Mouse (Mus musculus) frontal cortex, adult (tissue): ENCODE measurements around the gene Tnnc2.

ENCODE experiments used
- ATAC-seq: cut with Nextera tagmentation; 2 replicates; pipeline ENCODE4 v1.9.2; 2017; ENCODE audit warnings: mild to moderate bottlenecking, moderate library complexity, mixed read lengths; ENCODE audit not compliant: low TSS enrichment

Gene Tnnc2

DNA sequence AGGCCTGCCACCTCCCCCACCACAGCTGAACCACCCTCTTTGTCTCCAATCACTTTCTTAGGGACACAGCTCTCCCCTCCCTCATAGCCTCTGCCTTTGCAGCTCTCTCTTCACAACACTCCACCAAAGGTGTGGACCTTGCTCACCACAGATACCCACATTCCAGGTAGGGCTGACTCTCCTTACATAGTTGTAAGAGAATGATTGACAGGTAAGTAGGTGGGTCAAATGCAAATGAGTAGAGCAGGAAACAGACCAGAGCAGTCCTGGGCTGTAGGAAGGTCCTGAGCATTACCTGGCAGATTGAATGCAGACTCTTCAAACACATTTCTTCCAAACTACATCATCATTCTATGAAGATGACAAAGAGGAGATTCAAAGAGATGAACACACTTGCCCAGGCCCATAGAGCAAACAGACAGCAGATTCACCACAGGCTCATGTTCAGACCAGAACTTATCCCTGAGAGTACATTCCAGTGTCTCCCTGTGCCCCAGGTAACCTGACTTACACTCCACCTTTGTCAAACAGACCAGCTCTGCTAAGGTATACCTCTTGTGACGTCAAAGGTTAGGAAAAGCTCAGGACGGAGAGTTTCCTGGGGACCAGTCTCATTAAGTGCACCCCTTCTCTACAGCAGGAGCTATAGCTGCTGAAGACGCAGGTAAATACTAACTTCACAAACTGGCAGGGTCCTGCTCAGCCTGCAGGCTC, 42.2 kb downstream of the Tnnc2 start:
- ATAC-seq = no peak

DNA sequence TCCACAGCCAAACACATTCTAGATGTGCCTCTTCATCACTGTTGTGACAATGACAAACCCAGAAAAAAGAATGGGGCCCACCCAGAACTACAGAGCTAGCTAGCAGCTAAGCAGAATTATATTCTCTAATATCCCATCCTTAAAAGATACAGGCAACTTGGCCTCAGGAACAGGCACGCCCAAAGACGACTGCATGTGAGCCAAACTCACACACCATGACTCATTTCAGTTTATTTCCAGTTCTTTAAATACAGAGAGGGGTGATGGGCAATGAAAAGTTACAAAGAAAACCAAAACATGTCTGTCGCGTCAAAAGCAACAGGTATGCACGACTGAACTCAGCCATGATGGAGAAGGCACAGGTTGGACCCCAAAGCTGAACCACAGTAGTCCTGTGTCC, 44.3 kb downstream of the Tnnc2 start:
- ATAC-seq = no peak

DNA sequence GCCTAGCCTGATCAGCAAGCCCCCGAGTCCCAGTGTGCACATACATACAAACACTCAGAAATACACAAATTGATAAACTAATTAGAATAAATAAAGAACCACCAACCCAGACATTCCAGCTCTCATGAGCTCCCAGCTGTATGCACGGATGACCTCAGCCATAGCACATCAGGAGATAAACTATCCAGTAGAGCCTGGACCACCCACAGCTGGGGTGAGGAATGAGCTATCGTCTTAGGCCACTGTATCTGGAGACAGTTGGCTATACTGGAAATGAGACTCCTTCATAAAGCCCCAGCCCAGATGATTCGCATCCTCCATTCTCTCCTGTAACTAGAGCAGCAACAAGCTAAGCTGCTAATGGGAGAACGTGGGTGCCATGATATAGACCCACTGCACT, 44.9 kb downstream of the Tnnc2 start:
- ATAC-seq = no peak

DNA sequence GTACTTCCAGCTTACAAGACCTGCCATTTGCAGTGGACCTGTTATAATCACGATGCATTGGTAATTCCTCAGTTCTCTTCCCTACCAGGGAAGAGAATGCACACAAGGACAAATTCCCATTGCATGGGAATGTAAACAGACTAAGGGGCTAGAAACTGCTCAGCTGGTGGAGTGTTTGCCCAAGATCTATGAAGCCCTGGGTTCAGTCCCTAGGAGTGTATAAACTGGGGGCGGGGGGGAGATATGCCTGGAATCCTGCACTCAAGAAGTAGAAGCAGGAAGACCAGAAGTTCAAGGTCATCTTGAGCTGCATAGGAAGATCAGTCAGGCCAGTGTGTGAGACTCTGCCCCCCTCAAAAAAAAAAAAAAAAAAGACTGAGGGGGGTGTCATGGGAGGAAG, 46.5 kb downstream of the Tnnc2 start:
- no peak for ATAC-seq

DNA sequence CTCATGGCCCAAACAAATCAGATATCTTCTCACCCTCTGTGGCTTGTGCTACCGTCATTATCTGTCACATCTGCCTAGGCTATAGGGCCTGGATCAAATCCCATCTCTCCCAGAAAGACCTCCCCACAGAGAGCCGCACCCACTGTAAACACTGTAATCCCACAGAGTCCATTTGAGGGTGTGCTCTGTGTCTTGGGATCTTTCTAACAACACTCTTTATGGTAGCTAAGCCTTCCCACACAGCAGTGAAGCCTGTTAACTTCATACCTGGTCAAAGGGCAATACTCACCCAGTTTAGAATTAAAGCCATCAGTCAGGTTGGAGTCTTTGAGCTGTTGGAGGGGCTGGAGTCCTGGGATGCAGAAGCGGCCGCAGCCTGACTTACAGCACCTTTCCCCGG, 48.0 kb downstream of the Tnnc2 start:
- no peak for ATAC-seq
